Mouse (Mus musculus): ENCODE data around the gene BC048671. TPM values are rescaled to one million over a fixed set of nuclear protein-coding genes. Genes with fewer than 3 reads are reported as not detected.

BC048671 gene
- total RNA-seq, 4 experiments from 2014 or later: not detected

GRCm38 (mm10) chr6:90350011-90350410 is 49.0 kb downstream of the BC048671 start:
- no peak for DNase-seq (ENCODE audit: low spot score in 2 of 2)

Other genes starting within 250 kb of the BC048671 start
- not detected for gene Vmn1r49, start 222.7 kb upstream of the BC048671 start, total RNA-seq (2022)
- not detected for gene Vmn1r50, start 199.8 kb upstream of the BC048671 start, total RNA-seq (2022)
- not detected for gene Vmn1r51, start 178.6 kb upstream of the BC048671 start, total RNA-seq (2022)
- gene Vmn1r52, start 126.4 kb upstream of the BC048671 start, total RNA-seq (2022): not detected
- gene V1ra8, start 98.4 kb upstream of the BC048671 start, total RNA-seq (2022): not detected
- gene Vmn1r53, start 76.8 kb upstream of the BC048671 start, total RNA-seq (2022): not detected
- not detected for gene Vmn1r54, start 54.9 kb upstream of the BC048671 start, total RNA-seq (2022)
- under 1 TPM in 1 of 4 experiments, not detected in 3; 0.22 TPM for gene Chst13, start 24.0 kb downstream of the BC048671 start, total RNA-seq (2022)
- not detected for gene Uroc1, start 32.1 kb downstream of the BC048671 start, total RNA-seq (2022)
- 10 to 100 TPM; 28.3 to 32.6 (median 29.6) TPM for gene Zxdc, start 68.3 kb downstream of the BC048671 start, total RNA-seq (2022)
- gene Cfap100, start 127.6 kb downstream of the BC048671 start, total RNA-seq (2022): 1 to 10 TPM; 4.3 to 5.8 (median 5.1) TPM
- gene Klf15, start 161.4 kb downstream of the BC048671 start, total RNA-seq (2022): 10 to 100 TPM; 28.0 to 33.1 (median 29.4) TPM
- 10 to 100 TPM; 44.9 to 68.4 (median 49.3) TPM for gene Aldh1l1, start 185.2 kb downstream of the BC048671 start, total RNA-seq (2022)

All from left cerebral cortex, adult 8-10 months (tissue).